Mouse (Mus musculus) ES-Bruce4 (cell line): ENCODE measurements around the gene Olfr287.

Source experiments
- CTCF ChIP-seq: IDR thresholded peaks from one replicate; pipeline ENCODE4 v1.8.1; 2011; ENCODE audit warnings: low read depth, low read length
- POLR2A ChIP-seq: IDR thresholded peaks from one replicate; pipeline ENCODE4 v1.8.1; 2011; ENCODE audit warnings: low read length; ENCODE audit not compliant: insufficient read depth

DNA sequence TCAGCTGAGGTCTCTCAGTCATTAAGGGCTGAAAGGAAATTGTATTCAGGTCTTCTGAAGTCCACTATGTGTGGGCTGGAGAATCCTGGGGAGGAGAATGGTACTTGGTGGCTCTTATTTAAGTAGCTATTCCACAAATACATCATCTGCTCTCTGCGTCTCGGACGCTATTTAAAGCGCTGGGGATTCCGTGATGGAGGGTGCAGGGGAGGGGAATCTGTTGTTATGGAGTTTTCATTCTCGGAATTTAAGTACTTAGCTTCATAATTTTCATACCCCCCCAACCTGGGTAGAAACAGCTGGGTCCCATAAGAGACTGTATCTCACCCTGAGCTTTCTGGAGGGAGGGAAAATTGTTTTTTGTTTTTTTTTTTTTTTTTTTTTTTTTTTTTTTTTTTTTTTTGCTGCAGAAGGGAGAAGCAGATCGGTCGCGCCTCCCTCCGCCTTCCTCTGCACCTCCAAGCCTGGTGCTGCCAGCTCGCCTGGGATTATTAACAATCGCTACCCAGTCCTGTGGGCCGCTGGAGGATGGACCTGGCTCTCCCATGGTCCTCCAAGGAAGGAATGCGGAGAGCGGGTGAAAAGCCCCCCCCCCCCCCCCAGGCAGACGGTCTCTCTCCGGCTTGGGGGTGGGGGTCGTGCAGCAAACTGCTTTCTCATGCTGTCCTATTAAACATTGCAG is 53.8 kb downstream of the Olfr287 start, which contains the start of gene Ccdc184:
- TF ChIP-seq POLR2A: no peak
- no peak for TF ChIP-seq CTCF
